Mouse (Mus musculus): ENCODE data around the gene Zfp341. TPM values are rescaled to one million over a fixed set of nuclear protein-coding genes. Genes with fewer than 3 reads are reported as not detected.

Gene Zfp341
- total and polyA plus RNA-seq, 3 experiments: 0.58 to 4.4 (median 1.6) TPM

DNA sequence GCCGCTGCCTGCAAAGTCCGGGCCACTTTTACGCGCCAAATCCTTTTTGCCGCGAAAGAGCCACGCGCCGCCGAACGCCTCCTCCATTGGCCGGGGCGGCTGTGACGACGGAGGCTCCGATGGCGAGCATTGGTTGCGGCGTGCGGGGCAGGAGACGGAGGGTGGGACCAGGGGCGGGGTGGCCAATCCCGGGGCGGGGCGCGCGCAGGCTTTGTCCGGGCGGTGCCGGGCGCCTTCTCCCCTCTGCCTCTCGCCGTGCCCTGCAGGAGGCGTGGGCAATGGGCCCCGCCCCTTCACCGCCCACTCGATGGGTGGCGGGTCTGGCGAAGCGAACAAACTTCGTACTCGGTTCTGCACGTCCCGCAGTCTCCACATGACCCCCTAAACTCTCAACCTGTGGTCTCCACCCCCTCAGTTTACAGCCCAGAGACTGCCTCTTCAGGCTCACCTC is 43.2 kb upstream of the Zfp341 start, which contains the start of gene E2f1 (continued):
- TF ChIP-seq KAT2A (IDR thresholded peaks at IDR 0.05; ENCODE audit: insufficient replicate concordance, low read length) (0 out of 2 replicates have a peak, but pooled peaks have one; percentile 56), POLR2AphosphoS2 (IDR thresholded peaks at IDR 0.05; ENCODE audit: low read depth, low read length) (no peak), MYC (IDR thresholded peaks at IDR 0.05; ENCODE audit: low read depth, low read length) (peak; percentile 48; the same call in 1 of the 2 replicates)

DNA sequence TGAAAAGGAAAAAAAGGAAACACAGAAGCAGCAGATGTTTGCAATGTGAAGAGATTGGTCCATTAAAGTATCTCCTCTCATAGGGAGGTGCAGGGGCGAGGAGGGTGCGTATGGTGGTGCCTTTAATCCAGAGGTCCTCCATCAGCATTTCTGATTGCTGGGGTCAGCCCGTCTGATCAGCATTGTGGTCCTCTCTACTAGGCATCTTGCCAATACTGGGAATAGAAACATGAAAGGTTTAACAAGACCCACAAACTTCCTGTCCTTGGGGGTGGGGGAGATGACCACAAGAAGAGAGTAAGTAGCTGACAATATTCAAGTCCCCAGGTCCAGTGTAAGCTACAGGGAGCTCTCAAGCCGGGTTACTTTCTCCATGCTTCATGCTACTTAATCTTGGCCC is 42.4 kb upstream of the Zfp341 start:
- H3K36me3 ChIP-seq (replicated peaks in 1 of 2; ENCODE audit: control insufficient read depth in 1 of 2, insufficient read depth in 1 of 2, low read length in 1 of 2): peaks cover 0 to 10% of the 10 kb centered on the region in 2 experiments
- H3K4me1 ChIP-seq (ENCODE audit: control insufficient read depth in 1 of 2, insufficient read depth in 2 of 2): peaks cover 7 to 50% of the 10 kb centered on the region in 2 experiments
- no peaks in the 10 kb centered on the region for H3K27me3 ChIP-seq (replicated peaks)
- in situ Hi-C loops (cut with MboI; ENCODE audit: low pct_ligation_motif_present, low pct_unique_long_range_greater_than_20kb, low sequenced_read_pairs): no loop called here
- peak overlapping the region; percentile 90 for H3K4me2 ChIP-seq (ENCODE audit: insufficient read depth, low read depth, poor library complexity, severe bottlenecking)
- no peak overlapping the region for H3K4me3 ChIP-seq (replicated peaks in 1 of 3; ENCODE audit: low read depth in 2 of 3, low read length in 2 of 3, poor library complexity in 1 of 3)
- peaks cover 22% of the 10 kb centered on the region for H3K79me2 ChIP-seq (replicated peaks; ENCODE audit: control insufficient read depth, extremely low read depth, insufficient read depth, poor library complexity, severe bottlenecking)
- peak overlapping the region; percentile 30; the same call in 1 of the 2 replicates for H3K9ac ChIP-seq (ENCODE audit: insufficient read depth, low read depth)
- H3K27ac ChIP-seq (ENCODE audit: insufficient read depth, low read depth): no peak overlapping the region
- dilution Hi-C loops (cut with MboI; ENCODE audit: extremely low pct_ligation_motif_present, extremely low pct_unique_long_range_greater_than_20kb, low sequenced_read_pairs): no loop called here
- H3K9me3 ChIP-seq (replicated peaks; ENCODE audit: low read length): no peaks in the 10 kb centered on the region
- no peak for DNase-seq (ENCODE audit: extremely low read depth)
- TF ChIP-seq MAZ (IDR thresholded peaks at IDR 0.05; ENCODE audit: low read depth, low read length) (no peak), POLR2A (IDR thresholded peaks at IDR 0.05; ENCODE audit: low read depth, low read length) (peak; percentile 31; the same call in 1 of the 2 replicates), MYC (IDR thresholded peaks at IDR 0.05; ENCODE audit: low read depth, low read length) (0 out of 2 replicates have a peak, but pooled peaks have one; percentile 7)

DNA sequence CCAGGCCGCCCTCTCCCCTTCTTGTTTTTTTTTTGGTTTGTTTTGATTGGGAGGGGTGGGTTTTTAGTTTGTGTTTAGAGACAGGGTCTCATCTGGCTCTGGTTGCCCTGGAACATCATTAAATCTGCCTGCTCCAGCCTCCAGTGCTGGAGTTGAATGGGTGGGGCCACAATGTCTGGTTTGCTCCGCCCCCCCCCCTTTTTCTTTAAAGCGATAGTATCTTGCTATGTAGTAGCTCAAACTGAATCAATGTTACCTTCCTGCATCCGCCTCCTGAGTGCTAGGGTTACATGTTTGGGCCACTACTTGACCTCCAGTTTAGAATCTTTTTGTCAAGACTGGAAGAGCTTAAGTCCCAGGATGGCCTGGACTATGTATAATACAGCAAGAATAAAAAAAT is 41.8 kb upstream of the Zfp341 start:
- H3K9ac ChIP-seq (ENCODE audit: insufficient read depth, low read depth): no peak overlapping the region; the same call in 1 of the 2 replicates
- no peak overlapping the region for H3K4me3 ChIP-seq (replicated peaks in 1 of 3; ENCODE audit: low read depth in 2 of 3, low read length in 2 of 3, poor library complexity in 1 of 3)
- peak; percentile 53 for TF ChIP-seq ZNF384 (IDR thresholded peaks at IDR 0.05; ENCODE audit: low read depth, low read length)
- peak; percentile 44; the same call in 1 of the 2 replicates for TF ChIP-seq MAZ (IDR thresholded peaks at IDR 0.05; ENCODE audit: low read depth, low read length)
- TF ChIP-seq SIN3A (IDR thresholded peaks at IDR 0.05; ENCODE audit: low read length): no peak
- no peak for TF ChIP-seq MAX (IDR thresholded peaks at IDR 0.05; ENCODE audit: low read length)
- peaks cover 7 to 47% of the 10 kb centered on the region in 2 experiments for H3K4me1 ChIP-seq (ENCODE audit: control insufficient read depth in 1 of 2, insufficient read depth in 2 of 2)
- peaks cover 21% of the 10 kb centered on the region for H3K79me2 ChIP-seq (replicated peaks; ENCODE audit: control insufficient read depth, extremely low read depth, insufficient read depth, poor library complexity, severe bottlenecking)
- peak overlapping the region; percentile 90; the same call in 1 of the 2 replicates for H3K4me2 ChIP-seq (ENCODE audit: insufficient read depth, low read depth, poor library complexity, severe bottlenecking)
- in situ Hi-C loops (cut with MboI; ENCODE audit: low pct_ligation_motif_present, low pct_unique_long_range_greater_than_20kb, low sequenced_read_pairs): no loop called here
- no peak overlapping the region for H3K27ac ChIP-seq (ENCODE audit: insufficient read depth, low read depth)
- dilution Hi-C loops (cut with MboI; ENCODE audit: extremely low pct_ligation_motif_present, extremely low pct_unique_long_range_greater_than_20kb, low sequenced_read_pairs): no loop called here
- no peaks in the 10 kb centered on the region for H3K27me3 ChIP-seq (replicated peaks)
- no peak for DNase-seq (ENCODE audit: extremely low read depth)
- peaks cover 0 to 4% of the 10 kb centered on the region in 2 experiments for H3K36me3 ChIP-seq (replicated peaks in 1 of 2; ENCODE audit: control insufficient read depth in 1 of 2, insufficient read depth in 1 of 2, low read length in 1 of 2)
- no peaks in the 10 kb centered on the region for H3K9me3 ChIP-seq (replicated peaks; ENCODE audit: low read length)

DNA sequence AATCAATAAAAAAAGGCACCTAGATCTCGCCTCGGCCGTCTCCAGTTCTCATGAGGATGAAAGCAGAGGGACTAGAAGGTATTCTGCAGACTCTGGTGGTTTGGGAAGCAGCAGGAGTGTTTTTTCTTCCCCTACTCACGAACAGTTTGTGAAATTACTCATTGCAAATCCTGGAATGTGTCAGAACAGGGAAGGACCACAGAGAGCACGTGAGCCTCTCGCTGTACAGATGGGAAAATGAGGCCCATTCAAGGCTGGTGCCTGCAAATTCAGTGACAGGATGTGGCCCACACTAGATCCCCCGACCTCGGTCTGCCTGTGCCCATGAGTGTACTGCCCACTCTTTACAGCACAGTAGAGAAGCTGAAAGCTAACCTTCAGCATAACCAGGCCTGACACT is 41.1 kb upstream of the Zfp341 start:
- H3K9me3 ChIP-seq (replicated peaks; ENCODE audit: low read length): no peaks in the 10 kb centered on the region
- no peaks in the 10 kb centered on the region for H3K27me3 ChIP-seq (replicated peaks)
- TF ChIP-seq ZNF384 (IDR thresholded peaks at IDR 0.05; ENCODE audit: low read depth, low read length) (no peak), IRF4 (IDR thresholded peaks at IDR 0.05; ENCODE audit: low read depth, low read length) (peak; percentile 57; the same call in 1 of the 2 replicates), ZKSCAN1 (IDR thresholded peaks at IDR 0.05; ENCODE audit: borderline replicate concordance, low read depth, low read length) (no peak), ZMIZ1 (IDR thresholded peaks at IDR 0.05; ENCODE audit: low read depth, low read length) (no peak), BHLHE40 (IDR thresholded peaks at IDR 0.05; ENCODE audit: low read depth, low read length) (peak; percentile 81), MAZ (IDR thresholded peaks at IDR 0.05; ENCODE audit: low read depth, low read length) (no peak), MEF2A (IDR thresholded peaks at IDR 0.05; ENCODE audit: borderline replicate concordance, low read depth, low read length) (no peak)
- H3K4me2 ChIP-seq (ENCODE audit: insufficient read depth, low read depth, poor library complexity, severe bottlenecking): no peak overlapping the region
- no peak for DNase-seq (ENCODE audit: extremely low read depth)
- in situ Hi-C loops (cut with MboI; ENCODE audit: low pct_ligation_motif_present, low pct_unique_long_range_greater_than_20kb, low sequenced_read_pairs): no loop called here
- H3K4me1 ChIP-seq (ENCODE audit: control insufficient read depth in 1 of 2, insufficient read depth in 2 of 2): peaks cover 7 to 49% of the 10 kb centered on the region in 2 experiments
- dilution Hi-C loops (cut with MboI; ENCODE audit: extremely low pct_ligation_motif_present, extremely low pct_unique_long_range_greater_than_20kb, low sequenced_read_pairs): no loop called here
- H3K79me2 ChIP-seq (replicated peaks; ENCODE audit: control insufficient read depth, extremely low read depth, insufficient read depth, poor library complexity, severe bottlenecking): peaks cover 16% of the 10 kb centered on the region
- H3K4me3 ChIP-seq (replicated peaks in 1 of 3; ENCODE audit: low read depth in 2 of 3, low read length in 2 of 3, poor library complexity in 1 of 3): no peak overlapping the region
- H3K27ac ChIP-seq (ENCODE audit: insufficient read depth, low read depth): no peak overlapping the region
- H3K9ac ChIP-seq (ENCODE audit: insufficient read depth, low read depth): no peak overlapping the region
- H3K36me3 ChIP-seq (replicated peaks in 1 of 2; ENCODE audit: control insufficient read depth in 1 of 2, insufficient read depth in 1 of 2, low read length in 1 of 2): no peaks in the 10 kb centered on the region

Data from CH12.LX (cell line).